Mouse (Mus musculus) retina, embryonic 14.5 days (tissue): ENCODE results near the gene D5Ertd579e.

Experiments
- DNase-seq: peaks from one replicate; pipeline ENCODE4 v3.0.0-alpha.2; 2015; ENCODE audit warnings: low spot score

Gene D5Ertd579e

DNA sequence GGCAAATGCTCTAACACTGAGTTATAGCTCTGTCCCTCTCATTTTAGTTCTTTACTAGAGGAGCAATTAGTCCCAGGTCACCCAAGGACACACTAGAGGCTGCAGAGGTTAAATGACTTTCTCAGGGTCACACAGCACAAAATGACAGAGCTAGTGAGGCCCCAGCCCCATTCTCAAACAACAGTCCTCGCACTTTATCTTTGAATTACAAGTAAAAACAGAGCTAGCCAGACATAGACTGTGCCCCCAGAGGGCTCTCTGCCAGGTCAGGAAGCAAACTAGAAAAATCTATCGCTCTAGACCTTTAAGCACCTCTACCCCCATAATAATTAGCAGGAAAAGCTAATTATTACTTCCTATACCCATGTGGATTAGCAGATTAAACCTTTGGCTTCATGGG, 128.2 kb downstream of the D5Ertd579e start:
- no peak for DNase-seq

GRCm38 (mm10) chr5:36564530-36564929, 131.3 kb downstream of the D5Ertd579e start:
- no peak for DNase-seq

DNA sequence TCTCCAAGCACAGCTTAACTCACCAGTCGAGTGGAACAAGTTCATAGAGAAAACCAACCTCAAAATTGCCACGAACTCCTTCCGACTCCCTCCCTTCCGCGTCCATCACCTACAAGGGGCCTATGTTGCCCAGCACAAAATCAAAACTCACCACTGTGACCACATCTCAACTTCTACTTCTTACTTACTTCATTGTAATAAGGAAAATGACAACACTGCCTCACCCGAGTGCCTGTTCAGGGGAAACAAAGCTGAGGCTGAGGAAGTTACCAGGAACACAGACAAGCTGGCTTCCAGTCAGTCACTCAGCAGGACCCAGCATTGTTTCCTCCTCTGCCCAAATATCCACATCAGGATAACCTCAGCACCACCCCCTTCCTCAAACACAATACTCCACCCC, 132.1 kb downstream of the D5Ertd579e start:
- no peak for DNase-seq

DNA sequence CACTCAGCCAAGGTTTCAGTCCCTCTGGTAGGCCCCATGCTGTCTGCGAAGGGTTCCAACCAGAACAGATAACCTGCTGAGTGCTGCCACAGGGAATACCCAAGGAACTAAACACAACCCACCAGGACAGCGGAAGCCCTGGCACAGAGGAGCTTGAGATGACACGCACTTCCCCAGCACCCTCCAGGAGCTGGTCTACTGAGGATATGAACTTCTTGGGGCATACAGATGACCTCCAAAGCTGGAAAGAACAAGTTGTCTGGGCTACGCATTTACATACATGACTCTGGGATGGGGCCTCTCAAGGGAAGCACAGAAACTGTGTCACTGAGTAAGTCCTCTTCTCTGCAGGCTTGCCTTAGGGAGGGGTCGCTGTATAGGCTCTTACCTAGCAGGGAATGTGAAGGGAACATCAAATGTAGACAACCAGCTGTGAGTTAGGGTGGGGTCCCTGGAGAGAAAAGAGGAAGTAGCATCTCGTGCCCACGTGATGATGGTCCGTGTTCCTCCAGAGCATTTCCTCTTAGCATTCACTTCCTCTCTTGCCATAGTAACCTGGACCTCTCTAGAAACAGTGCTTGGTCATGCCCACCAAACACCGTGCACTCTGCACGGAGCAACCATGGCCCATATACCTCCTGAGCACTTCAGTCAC, 132.9 kb downstream of the D5Ertd579e start:
- DNase-seq = no peak

DNA sequence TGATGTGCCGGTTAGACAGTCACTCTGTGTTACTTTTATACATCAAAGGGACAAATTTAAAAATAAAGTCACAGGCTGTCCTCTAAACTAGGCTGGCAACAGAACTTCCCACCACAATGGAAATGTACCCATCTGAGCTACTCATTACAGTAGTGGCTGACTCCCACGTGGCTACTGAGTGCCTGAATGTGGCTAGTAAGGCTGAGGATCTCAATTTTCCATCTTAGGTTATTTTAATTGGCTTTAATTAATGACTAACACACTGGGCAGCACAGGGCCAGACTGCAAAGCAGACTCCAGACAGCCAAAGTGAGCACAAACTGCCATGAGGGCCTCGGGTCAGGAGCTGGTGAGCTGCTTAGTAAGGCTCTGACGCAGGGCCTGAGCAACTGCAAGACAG, 134.3 kb downstream of the D5Ertd579e start:
- DNase-seq = no peak

- DNase-seq = no peak
These were observed 135.3 kb downstream of the D5Ertd579e start for GRCm38 (mm10) chr5:36560490-36560889.

DNA sequence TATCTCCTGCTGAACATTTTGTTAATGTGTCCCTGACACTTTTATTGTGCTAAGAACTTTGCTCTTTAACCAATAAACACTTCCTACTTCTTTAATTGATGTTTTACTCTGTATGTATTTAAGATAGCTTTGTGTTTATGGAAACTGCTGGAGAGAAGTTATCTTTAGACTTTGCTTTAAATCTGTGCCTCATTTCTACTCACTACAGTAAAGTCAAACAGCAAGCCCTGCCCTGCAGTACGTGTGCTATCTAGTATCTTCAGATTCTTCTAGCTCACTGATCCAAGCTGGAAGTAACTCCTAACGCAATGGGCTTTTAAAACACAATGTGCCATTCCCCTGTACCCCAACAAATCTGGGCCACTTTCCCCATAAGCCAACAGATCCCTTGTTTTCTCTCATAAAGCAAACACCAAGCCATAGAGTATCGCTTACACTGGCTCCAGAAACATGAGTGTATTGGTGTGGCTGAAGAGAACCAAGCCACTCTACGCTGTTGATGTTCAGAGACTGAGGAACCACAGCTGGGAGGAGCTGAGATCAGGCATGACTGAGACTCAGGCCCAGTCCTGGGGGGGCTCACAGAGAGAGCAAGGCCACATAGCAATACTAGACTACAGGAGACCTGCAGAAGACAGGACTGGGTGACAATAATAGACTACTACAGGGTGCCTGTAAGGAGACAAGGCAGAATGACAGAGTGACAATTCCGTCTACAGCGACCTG, 136.2 kb downstream of the D5Ertd579e start:
- no peak for DNase-seq

- no peak for DNase-seq
These were observed 136.7 kb downstream of the D5Ertd579e start for GRCm38 (mm10) chr5:36559106-36559505.

DNA sequence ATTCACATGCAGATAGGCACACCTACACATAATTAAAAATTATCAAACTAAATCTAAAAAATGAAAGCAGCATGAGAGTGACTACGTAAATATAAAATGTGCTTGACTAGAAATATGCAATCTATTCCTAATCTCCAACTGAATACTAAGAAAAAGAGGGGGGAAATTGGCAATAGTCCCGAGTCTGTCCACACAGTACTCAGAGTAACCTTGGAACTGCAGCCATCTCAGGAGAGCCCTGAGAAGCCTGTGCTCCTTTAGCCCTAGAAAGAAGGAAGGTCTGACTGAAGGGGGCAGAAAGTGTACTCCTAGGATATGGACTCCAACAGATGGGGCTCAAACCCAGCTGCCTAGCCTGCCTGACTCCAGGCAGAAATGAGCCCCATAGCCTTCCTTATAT, 137.3 kb downstream of the D5Ertd579e start:
- no peak for DNase-seq

DNA sequence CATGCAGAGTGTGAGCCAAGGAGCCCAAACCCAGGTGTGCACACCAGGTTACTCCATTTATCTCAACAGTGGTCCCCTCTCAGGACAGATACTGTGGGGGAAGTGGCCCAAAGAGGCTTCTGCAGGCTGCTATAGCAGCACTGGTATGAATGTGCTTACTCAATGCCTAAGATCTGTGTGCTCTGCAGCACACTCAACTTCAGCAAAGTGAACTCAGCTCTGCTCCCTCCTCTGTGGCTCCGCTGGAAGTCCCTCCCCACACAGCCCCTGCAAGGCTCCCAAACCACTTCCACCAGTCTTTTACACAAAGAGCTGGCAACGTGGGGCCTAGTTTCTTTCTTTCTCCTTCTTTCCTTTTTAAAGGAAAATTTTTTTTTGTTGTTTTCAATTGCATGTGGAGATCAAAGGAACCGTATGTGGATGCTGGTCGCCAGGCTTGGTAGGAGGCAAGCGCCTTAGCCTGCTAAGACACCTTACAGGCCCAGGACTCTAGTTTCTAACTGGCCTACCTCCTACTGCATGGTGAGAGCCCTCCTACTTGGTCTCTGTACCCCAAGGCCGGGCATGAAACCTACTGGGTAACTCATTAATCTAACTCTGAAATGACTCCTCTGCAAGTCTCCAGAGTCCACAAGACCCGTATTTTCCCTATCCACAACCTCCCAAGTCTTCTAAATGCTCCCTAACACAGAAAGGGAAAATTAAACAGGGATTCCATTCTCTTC, 138.1 kb downstream of the D5Ertd579e start:
- no peak for DNase-seq

DNA sequence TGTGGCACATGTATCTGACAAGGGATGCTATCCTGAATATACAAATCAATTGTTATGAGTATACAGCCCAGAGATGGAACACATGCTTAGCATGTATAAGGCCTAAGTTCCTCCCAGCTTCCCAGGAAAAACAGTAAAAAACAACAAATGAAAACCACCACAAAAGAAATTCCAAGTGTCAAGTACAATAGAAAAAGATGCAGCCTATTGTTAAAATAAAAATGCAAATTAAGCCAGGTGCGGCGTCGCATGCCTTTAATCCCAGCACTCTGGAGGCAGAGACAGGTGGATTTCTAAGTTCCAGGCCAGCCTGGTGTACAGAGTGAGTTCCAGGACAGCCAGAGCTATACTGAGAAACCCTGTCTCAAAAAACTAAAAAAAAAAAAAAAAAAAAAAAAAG, 138.9 kb downstream of the D5Ertd579e start:
- DNase-seq = no peak

GRCm38 (mm10) chr5:36556289-36556688, 139.5 kb downstream of the D5Ertd579e start:
- no peak for DNase-seq

DNA sequence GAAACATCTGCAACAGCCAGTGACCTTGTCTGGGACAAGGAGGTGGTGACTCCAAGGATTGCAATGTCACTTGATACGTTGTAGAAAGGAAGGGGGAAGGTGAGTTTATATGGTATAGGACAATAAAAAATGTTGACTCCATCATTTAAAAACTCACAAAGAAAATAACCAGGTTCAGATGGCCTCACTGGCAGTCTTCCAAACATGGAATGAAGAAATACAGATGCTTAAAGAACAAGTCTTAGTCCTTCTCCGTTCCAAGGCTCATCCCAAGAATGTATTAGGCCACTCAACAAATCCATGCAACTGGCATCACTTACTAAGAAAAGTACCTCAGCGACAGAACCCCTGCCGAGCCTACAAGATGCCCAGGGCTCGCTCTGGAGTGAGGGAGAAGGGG, 141.3 kb downstream of the D5Ertd579e start:
- no peak for DNase-seq

GRCm38 (mm10) chr5:36553886-36554285, 141.9 kb downstream of the D5Ertd579e start:
- DNase-seq = no peak

GRCm38 (mm10) chr5:36553056-36553606, 142.7 kb downstream of the D5Ertd579e start:
- DNase-seq = no peak

DNA sequence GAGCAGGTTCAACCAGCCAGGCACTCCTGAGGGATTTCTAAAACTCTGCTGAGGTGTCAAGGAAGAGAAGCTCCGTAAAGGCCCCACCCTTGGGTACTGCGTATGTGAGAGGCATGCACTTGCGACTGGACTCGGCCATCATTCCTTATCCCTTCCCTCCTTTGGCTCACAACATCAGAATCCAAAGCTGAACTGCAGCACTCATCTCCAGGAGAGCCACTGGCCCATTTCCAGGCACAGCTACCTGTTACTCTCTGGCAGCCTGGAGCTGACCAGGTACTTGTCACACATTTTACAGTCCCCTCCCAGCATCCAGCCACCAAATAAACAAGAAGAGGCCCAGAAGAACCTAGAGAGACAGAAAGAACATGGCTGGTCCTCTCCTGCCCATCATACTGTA, 143.4 kb downstream of the D5Ertd579e start:
- no peak for DNase-seq
